Mouse (Mus musculus) hindbrain, embryonic 11.5 days (tissue): ENCODE data around the gene Prkar1a. TPM values are rescaled to one million over a fixed set of nuclear protein-coding genes. Genes with fewer than 3 reads are reported as not detected.
A peak's percentile ranks its signal among the peaks of the same experiment; 100 is the strongest.

Experiments
- ATAC-seq: fragments of 200-750 bp; cut with Nextera tagmentation; 2 replicates; pipeline ENCODE4 v1.8.0; 2017; ENCODE audit warnings: mild to moderate bottlenecking, moderate TSS enrichment, moderate library complexity; ENCODE audit not compliant: low FRiP score
- DNase-seq: peaks from one replicate; pipeline ENCODE4 v3.0.0-alpha.2; 2015; ENCODE audit warnings: low spot score
- H3K27ac ChIP-seq: fragments of 300-500 bp; sonication (generic); 2 replicates; pipeline ENCODE4 v1.5.1; 2014; ENCODE audit warnings: mild to moderate bottlenecking, low read depth, low read length
- H3K27me3 ChIP-seq: fragments of 300-500 bp; sonication (generic); 2 replicates; pipeline ENCODE4 v1.6.1; 2014; ENCODE audit warnings: mild to moderate bottlenecking, low read length, moderate library complexity, mixed read lengths; ENCODE audit not compliant: control insufficient read depth, insufficient read depth
- H3K36me3 ChIP-seq: fragments of 300-500 bp; sonication (generic); 2 replicates; pipeline ENCODE4 v1.6.1; 2014; ENCODE audit warnings: mild to moderate bottlenecking, low read length, moderate library complexity, mixed read lengths; ENCODE audit not compliant: control insufficient read depth, insufficient read depth
- H3K4me1 ChIP-seq: fragments of 300-500 bp; sonication (generic); replicated peaks from 2 replicates; pipeline ENCODE4 v1.6.1; 2014; ENCODE audit warnings: low read length, mixed read lengths; ENCODE audit not compliant: control insufficient read depth, insufficient read depth
- H3K4me2 ChIP-seq: fragments of 300-500 bp; sonication (generic); replicated peaks from 2 replicates; pipeline ENCODE4 v1.6.1; 2014; ENCODE audit warnings: mild to moderate bottlenecking, low read depth, low read length
- H3K4me3 ChIP-seq: fragments of 300-500 bp; sonication (generic); 2 replicates; pipeline ENCODE4 v1.5.1; 2014; ENCODE audit warnings: low read depth, low read length
- H3K9ac ChIP-seq: fragments of 300-500 bp; sonication (generic); 2 replicates; pipeline ENCODE4 v1.6.1; 2014; ENCODE audit warnings: low read depth, low read length
- H3K9me3 ChIP-seq: fragments of 300-500 bp; sonication (generic); 2 replicates; pipeline ENCODE4 v1.6.1; 2016; ENCODE audit warnings: low read length; ENCODE audit not compliant: control insufficient read depth
- WGBS: fragments of 180-500 bp; shearing (Covaris S2); extraction: QIAGEN DNeasy Blood & Tissue Kit; methylation state at CpG from one replicate; pipeline ENCODE4 v1.1.7; 2014; 5-methylcytosine and 5-hydroxymethylcytosine counted together
- polyA plus RNA-seq: library from polyadenylated mRNA; unstranded; fragments of >200 nt; fragmentation: Nextera tagmentation; extraction: Ambion mirVana; gene quantifications from 2 replicates; pipeline ENCODE4 v1.2.1, GENCODE M21; 2014

Gene Prkar1a
- polyA plus RNA-seq, 1 experiment from 2014 or later: 411 TPM

DNA sequence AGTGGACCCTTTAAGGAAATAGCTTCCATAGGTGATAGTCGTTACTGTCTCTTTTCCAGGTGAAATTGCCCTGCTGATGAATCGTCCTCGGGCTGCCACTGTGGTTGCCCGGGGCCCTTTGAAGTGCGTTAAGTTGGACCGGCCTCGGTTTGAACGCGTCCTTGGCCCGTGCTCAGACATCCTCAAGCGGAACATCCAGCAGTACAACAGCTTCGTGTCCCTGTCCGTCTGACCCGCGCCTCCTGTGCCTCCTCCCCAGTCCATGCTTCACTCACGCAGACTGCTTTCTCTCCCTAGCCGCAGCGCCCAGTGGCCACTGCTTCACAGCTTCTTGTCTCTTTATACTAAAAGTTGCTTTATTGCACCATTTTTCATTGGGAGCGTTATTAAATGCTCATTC is 18.2 kb downstream of the Prkar1a start:
- H3K4me2 ChIP-seq: no peak overlapping the region
- WGBS: 92% methylated on average over 19 of the region's 19 CpGs
- no peaks in the 10 kb centered on the region for H3K4me1 ChIP-seq
- no peak overlapping the region for H3K27ac ChIP-seq
- H3K9ac ChIP-seq: no peak overlapping the region
- ATAC-seq (no peak), DNase-seq (no peak)
- H3K9me3 ChIP-seq: no peaks in the 10 kb centered on the region
- H3K27me3 ChIP-seq: no peaks in the 10 kb centered on the region
- H3K36me3 ChIP-seq: peaks cover 14% of the 10 kb centered on the region
- H3K4me3 ChIP-seq: no peak overlapping the region

DNA sequence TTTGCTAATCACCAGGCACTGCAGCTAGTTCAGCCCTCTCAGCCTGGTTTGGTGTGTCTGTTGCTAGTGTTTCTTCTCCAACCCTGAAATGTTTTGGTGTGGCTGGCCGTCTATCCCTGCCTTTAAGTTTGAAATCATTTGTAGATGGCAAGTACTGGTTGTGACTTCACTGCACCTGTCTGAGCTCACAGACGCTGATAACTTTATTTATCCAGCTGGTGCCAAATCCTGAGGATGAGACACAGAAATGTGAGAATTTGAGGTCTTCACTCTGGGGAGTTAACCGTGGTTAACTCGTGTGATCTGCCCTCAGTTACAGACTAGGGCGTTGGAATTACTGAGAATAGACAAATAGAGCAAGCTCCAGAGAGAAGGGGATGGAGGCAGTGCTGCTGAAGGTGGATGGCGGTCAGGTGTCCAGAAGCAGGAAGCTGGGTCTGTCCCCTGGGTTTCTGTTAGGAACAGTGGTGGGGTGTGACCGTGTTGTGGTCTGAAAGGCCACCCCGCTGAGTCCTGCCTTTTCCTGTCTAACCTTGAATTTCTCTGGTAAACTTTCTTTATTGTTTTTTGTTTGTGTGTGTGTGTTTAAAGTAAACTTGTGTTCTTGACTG is 19.0 kb downstream of the Prkar1a start:
- no peak overlapping the region for H3K4me3 ChIP-seq
- H3K4me2 ChIP-seq: no peak overlapping the region
- no peaks in the 10 kb centered on the region for H3K9me3 ChIP-seq
- H3K36me3 ChIP-seq: peaks cover 10% of the 10 kb centered on the region
- H3K4me1 ChIP-seq: no peaks in the 10 kb centered on the region
- no peak overlapping the region for H3K9ac ChIP-seq
- H3K27ac ChIP-seq: no peak overlapping the region
- no peak for ATAC-seq
- no peak for DNase-seq
- 86% methylated on average over 8 of the region's 8 CpGs for WGBS
- no peaks in the 10 kb centered on the region for H3K27me3 ChIP-seq

DNA sequence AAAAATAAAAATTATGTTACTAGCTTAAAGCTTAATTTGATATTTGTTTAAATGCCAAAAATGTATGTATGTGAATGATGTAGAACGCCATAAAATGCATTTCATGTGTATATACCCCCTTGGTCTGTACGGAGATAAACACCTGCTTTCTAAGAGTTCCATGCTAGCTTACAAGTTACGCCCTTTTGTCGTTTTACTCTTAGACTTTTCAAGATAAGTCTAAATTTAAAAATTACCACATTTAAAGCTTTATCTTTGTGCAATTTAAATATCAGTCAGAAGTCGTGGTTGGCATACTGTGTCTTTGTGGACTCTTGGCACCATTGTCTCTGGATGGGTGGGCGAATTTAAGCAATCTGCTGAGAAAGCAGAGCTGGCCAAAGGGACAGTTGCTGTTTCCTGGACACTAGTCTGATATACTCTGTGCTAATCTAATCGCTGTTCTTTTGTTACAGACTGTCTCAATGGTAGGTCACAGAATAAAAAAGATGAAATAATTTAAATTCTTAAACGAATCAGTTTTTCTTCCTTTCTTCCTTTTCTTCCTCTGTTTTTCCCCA is 20.0 kb downstream of the Prkar1a start:
- Histone ChIP-seq H3K4me2 (no peak overlapping the region), H3K4me3 (no peak overlapping the region), H3K9me3 (no peaks in the 10 kb centered on the region), H3K27ac (no peak overlapping the region), H3K36me3 (peaks cover 10% of the 10 kb centered on the region), H3K27me3 (no peaks in the 10 kb centered on the region), H3K4me1 (no peaks in the 10 kb centered on the region), H3K9ac (no peak overlapping the region)
- ATAC-seq: no peak
- 93% methylated on average over 8 of the region's 8 CpGs for WGBS
- no peak for DNase-seq

DNA sequence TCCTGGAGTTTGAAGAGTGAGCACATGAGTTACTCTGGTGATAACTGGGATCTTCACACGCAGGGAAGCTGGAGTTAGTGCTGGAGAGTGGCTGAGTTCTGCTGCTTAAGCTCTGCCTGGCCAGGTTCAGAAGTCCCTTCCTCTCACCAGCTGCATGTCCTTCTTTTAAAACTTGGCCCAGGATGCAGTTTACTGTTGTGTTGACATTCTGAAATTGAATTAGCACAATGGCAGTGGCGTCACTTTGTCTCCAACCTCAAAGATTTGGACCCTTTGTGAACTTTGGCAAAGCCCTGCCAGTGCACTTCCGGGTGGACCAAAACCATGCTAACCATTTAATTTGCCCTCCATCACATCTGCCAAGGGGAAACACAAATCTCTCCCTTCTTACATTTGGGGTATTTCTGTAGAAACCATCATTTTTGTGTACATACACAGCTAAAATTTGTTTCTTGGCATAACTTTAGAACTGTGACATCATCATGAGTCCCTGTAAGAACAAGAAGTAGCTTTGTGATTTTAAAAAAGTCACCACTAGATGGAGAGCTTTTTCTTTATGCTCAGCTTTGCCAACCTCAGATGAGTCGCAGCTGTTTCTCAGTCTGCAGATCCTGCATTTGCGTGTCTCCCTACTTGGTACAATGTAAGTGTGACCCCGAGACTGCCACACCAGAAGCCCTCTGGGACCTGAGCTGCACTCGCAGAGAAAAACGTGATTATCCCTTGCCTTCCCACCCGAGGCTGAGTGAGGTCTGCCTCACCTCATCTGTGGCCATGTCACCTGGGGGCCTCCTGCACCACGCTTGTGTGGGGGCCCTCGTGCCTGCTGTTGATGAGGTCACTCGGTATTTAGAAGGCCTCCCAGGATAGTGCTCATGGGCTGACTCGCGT is 21.1 kb downstream of the Prkar1a start:
- no peaks in the 10 kb centered on the region for H3K9me3 ChIP-seq
- 65% methylated on average over 14 of the region's 14 CpGs for WGBS
- H3K4me1 ChIP-seq: no peaks in the 10 kb centered on the region
- H3K27me3 ChIP-seq: no peaks in the 10 kb centered on the region
- no peak overlapping the region for H3K9ac ChIP-seq
- no peak overlapping the region for H3K4me2 ChIP-seq
- ATAC-seq (peak; percentile 49), DNase-seq (peak; percentile 60)
- no peak overlapping the region for H3K27ac ChIP-seq
- peaks cover 10% of the 10 kb centered on the region for H3K36me3 ChIP-seq
- H3K4me3 ChIP-seq: no peak overlapping the region

DNA sequence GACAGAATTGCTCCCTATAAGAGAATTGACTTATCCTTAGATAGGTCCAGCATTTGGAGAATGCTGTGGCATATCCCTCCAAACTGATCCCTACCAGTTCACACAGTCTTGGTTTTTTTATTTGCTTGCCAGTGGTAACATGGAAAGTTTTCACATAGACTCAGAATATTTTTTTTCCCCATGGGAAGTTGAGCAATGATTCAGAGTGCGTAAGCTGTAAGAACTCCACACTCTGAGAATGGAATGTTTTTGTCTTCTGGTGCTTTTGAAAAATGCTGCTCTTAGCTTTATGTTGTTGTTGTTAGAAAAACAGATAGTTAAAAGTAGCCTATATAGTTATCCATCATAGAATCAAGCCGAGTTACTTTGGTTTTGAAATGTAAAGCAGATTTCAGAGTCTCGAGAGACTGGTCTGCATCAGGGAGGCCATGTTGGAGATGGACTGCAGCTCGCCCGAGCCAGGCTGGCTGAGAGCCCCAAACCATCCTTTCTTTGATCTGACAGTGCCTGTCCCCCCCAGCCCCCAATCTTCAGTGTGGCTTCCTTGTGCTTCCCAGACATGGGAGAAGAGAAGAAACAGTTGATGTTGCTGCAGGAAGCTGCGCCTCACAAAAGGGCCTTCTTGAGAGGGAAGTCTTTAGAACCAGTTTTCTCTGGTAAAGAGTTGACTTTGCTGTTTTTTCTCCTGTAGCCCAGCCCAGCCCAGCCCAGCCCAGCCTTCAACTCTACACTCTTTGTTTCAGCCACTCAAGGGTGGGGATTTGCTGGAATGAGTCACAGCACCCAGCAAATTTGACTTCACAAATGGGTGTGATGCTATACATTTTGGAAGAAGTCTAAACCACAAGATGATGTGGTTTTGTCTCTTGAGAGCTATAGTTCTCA is 22.2 kb downstream of the Prkar1a start:
- no peak for DNase-seq
- no peak for ATAC-seq
- H3K4me1 ChIP-seq: no peaks in the 10 kb centered on the region
- no peak overlapping the region for H3K27ac ChIP-seq
- no peak overlapping the region for H3K9ac ChIP-seq
- H3K9me3 ChIP-seq: no peaks in the 10 kb centered on the region
- H3K36me3 ChIP-seq: peaks cover 7% of the 10 kb centered on the region
- no peak overlapping the region for H3K4me2 ChIP-seq
- WGBS: 87% methylated on average over 6 of the region's 6 CpGs
- H3K4me3 ChIP-seq: no peak overlapping the region
- no peaks in the 10 kb centered on the region for H3K27me3 ChIP-seq

DNA sequence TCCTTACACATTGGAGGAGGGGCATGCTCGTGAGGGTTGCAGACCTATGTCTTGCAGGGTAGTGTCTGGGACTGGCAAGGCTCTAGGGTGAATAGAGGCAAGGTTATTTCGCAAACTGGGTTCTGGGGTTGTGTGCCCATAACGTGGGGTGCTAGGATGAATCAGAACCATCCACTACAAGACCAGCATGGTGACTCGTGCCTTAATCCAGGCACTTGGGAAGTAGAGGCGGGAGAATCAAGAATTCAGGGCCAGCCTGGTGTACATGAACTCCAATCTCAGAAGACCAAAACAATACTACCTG is 22.8 kb downstream of the Prkar1a start:
- no peaks in the 10 kb centered on the region for H3K27me3 ChIP-seq
- no peak overlapping the region for H3K4me2 ChIP-seq
- no peak for ATAC-seq
- H3K27ac ChIP-seq: no peak overlapping the region
- H3K4me1 ChIP-seq: no peaks in the 10 kb centered on the region
- no peak overlapping the region for H3K4me3 ChIP-seq
- no peak overlapping the region for H3K9ac ChIP-seq
- peaks cover 6% of the 10 kb centered on the region for H3K36me3 ChIP-seq
- DNase-seq: no peak
- 92% methylated on average over 5 of the region's 5 CpGs for WGBS
- H3K9me3 ChIP-seq: no peaks in the 10 kb centered on the region

DNA sequence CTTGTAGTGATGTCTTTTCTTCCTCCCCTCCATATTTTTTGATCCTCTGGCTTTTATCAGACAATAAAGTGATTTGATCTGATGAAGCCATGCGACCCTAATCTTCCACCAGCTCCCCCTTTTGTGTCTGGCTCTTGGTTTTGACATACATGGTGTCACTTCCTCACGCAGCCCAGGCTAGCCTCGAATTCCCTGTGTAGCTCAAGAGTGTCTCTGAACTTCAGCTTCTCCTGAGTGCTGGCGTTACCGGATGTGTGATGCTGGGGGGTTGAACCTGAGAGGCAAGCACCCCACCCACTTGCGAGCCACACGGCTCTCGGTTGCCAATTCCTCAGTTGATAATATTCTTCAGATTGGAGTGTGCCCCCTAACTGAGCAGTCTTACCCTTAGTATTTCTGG is 23.2 kb downstream of the Prkar1a start:
- Histone ChIP-seq H3K27me3 (no peaks in the 10 kb centered on the region), H3K4me1 (no peaks in the 10 kb centered on the region), H3K4me2 (no peak overlapping the region), H3K36me3 (peaks cover 2% of the 10 kb centered on the region), H3K4me3 (no peak overlapping the region), H3K9ac (no peak overlapping the region), H3K9me3 (no peaks in the 10 kb centered on the region), H3K27ac (no peak overlapping the region)
- DNase-seq (no peak), ATAC-seq (no peak)
- WGBS: 93% methylated on average over 8 of the region's 8 CpGs

DNA sequence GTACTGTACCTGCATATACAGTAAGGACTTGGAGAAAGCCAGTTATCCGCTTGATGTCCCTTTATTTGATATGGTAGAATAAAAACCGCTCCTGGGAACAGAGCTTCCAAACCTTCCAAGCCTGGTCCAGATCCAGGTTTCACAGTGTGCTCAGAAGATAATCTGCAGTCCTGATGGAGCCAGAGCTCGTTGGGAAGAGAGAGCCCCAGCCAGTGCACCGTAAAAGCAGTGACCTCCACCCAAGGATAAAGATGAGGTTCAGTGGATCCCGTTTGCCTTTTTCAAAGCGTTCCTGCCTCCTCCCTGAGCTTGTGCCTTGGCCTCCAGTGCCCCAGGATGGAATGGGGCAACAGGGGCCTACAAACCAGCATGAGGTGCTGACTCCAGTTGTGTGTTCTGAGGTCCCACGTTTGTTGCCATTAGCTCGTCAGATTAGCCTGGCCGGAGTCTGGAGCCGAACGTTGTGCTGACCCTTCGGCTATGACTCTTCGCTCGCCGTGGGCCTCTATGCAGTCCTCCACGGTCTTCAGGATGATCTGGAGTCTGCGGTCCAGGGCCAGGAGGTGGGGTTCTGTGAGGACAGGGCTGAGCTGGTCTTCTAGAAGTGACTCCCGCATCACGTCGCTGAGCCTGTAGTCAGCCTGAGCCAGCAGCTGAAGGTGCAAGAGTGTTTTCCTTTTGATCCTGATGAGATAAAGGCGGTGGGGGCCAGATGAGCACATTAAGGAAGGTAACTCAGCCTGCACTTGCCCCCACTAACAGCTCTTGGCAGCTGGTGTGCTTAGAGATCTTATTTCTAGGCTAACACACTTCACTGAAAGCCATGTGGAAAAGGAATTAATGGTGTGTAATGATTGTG is 23.9 kb downstream of the Prkar1a start:
- Histone ChIP-seq H3K9ac (no peak overlapping the region), H3K9me3 (no peaks in the 10 kb centered on the region), H3K36me3 (no peaks in the 10 kb centered on the region), H3K4me2 (no peak overlapping the region), H3K4me3 (no peak overlapping the region), H3K27me3 (no peaks in the 10 kb centered on the region), H3K4me1 (no peaks in the 10 kb centered on the region), H3K27ac (no peak overlapping the region)
- 81% methylated on average over 21 of the region's 21 CpGs for WGBS
- ATAC-seq: no peak
- no peak for DNase-seq
